Mouse (Mus musculus) Patski (cell line): ENCODE measurements at regions not wholly inside any gene's neighbourhood (a gene's known extent, or its start where the extent isn't known, plus 50 kb on each side); places are given as distances from the start of the nearest gene placed in this dataset.

Experiments
- ATAC-seq: fragments of 100-300 bp; one replicate; pipeline ENCODE4 v1.8.0; 2021
- CTCF ChIA-PET: fragments of 350-600 bp; sonication (Branson Sonifier 250); formaldehyde crosslinking; loops from one replicate; lab custom pipeline; 2022; ENCODE audit warnings: inconsistent platforms; lab: Charles Lee
- POLR2A ChIA-PET: fragments of 350-600 bp; sonication (Branson Sonifier 250); formaldehyde crosslinking; loops from one replicate; lab custom pipeline; 2022; ENCODE audit warnings: antibody characterized with exemption, inconsistent platforms; lab: Charles Lee
- DNase-seq: peaks from one replicate; pipeline ENCODE4 v3.0.0-alpha.2; 2011; ENCODE audit warnings: low read depth, low spot score
- H3K27me3 ChIP-seq: fragments of 371-371 bp; one replicate; pipeline ENCODE4 v1.5.1; 2021
- CTCF ChIP-seq: fragments of 100-300 bp; IDR thresholded peaks from one replicate; pipeline ENCODE4 v1.5.1; 2021
- in situ Hi-C: fragments of 300-500 bp; cut with MboI; formaldehyde crosslinking; loops from 3 replicates; pipeline ENCODE4 v1.11.1; 2018; ENCODE audit warnings: low pct_unique_long_range_greater_than_20kb, mixed read lengths

GRCm38 (mm10) chr3:50761766-50762165 lies 318.4 kb upstream of the Slc7a11 start:
- no peak for TF ChIP-seq CTCF
- H3K27me3 ChIP-seq = peaks cover 16% of the 10 kb centered on the region
- no peak for ATAC-seq
- POLR2A ChIA-PET = no interaction called here
- in situ Hi-C loops = no loop called here
- DNase-seq = no peak
- CTCF ChIA-PET = interaction anchor here (1.2 to 1.4 kb wide), 2 partner anchors 14 to 54 kb away, joined by 4 to 5 read pairs; no protein-coding TSS in a partner anchor

- ChIA-PET CTCF (no interaction called here), POLR2A (interaction anchor here (0.7 kb wide), 1 partner anchor 378 kb away, joined by 3 read pairs; no protein-coding TSS in a partner anchor)
- peaks cover 16% of the 10 kb centered on the region for H3K27me3 ChIP-seq
- DNase-seq (no peak), ATAC-seq (no peak)
- in situ Hi-C loops = no loop called here
- no peak for TF ChIP-seq CTCF
These were observed 314.7 kb upstream of the Slc7a11 start for GRCm38 (mm10) chr3:50758106-50758505.

GRCm38 (mm10) chr3:50737173-50737572 lies 293.8 kb upstream of the Slc7a11 start:
- CTCF ChIA-PET = no interaction called here
- peaks cover 2% of the 10 kb centered on the region for H3K27me3 ChIP-seq
- no peak for TF ChIP-seq CTCF
- POLR2A ChIA-PET = no interaction called here
- ATAC-seq = no peak
- in situ Hi-C loops = no loop called here
- DNase-seq = no peak

GRCm38 (mm10) chr3:50719035-50719434 lies 275.6 kb upstream of the Slc7a11 start:
- in situ Hi-C loops = no loop called here
- ChIA-PET CTCF (no interaction called here), POLR2A (no interaction called here)
- ATAC-seq = no peak
- no peak for TF ChIP-seq CTCF
- H3K27me3 ChIP-seq = peaks cover 24% of the 10 kb centered on the region
- DNase-seq = no peak

- in situ Hi-C loops = no loop called here
- ChIA-PET POLR2A (no interaction called here), CTCF (no interaction called here)
- H3K27me3 ChIP-seq = peaks cover 18% of the 10 kb centered on the region
- ATAC-seq (no peak), DNase-seq (no peak)
- TF ChIP-seq CTCF = no peak
These were observed 270.0 kb upstream of the Slc7a11 start for GRCm38 (mm10) chr3:50713463-50713862.

- in situ Hi-C loops = no loop called here
These were observed 266.1 kb upstream of the Slc7a11 start for GRCm38 (mm10) chr3:50709415-50709989.

GRCm38 (mm10) chr3:50706707-50707106 lies 263.3 kb upstream of the Slc7a11 start:
- TF ChIP-seq CTCF = no peak
- POLR2A ChIA-PET = no interaction called here
- no peak for DNase-seq
- CTCF ChIA-PET = no interaction called here
- in situ Hi-C loops = no loop called here
- no peak for ATAC-seq
- H3K27me3 ChIP-seq = peaks cover 12% of the 10 kb centered on the region

More at GRCm38 (mm10) chr3:50709415-50709989, 266.1 kb upstream of the Slc7a11 start:
- ChIA-PET CTCF (no interaction called here), POLR2A (interaction anchor here (0.6 kb wide), 1 partner anchor 915 kb away, joined by 3 read pairs; no protein-coding TSS in a partner anchor)
- DNase-seq = no peak
- no peak for ATAC-seq
- TF ChIP-seq CTCF = no peak
- peaks cover 10% of the 10 kb centered on the region for H3K27me3 ChIP-seq

GRCm38 (mm10) chr3:50694904-50695680 lies 251.7 kb upstream of the Slc7a11 start:
- ChIA-PET CTCF (no interaction called here), POLR2A (no interaction called here)
- in situ Hi-C loops = no loop called here
- H3K27me3 ChIP-seq = peaks cover 8% of the 10 kb centered on the region
- no peak for DNase-seq
- TF ChIP-seq CTCF = no peak
- no peak for ATAC-seq

GRCm38 (mm10) chr3:50694497-50694896 lies 251.1 kb upstream of the Slc7a11 start:
- TF ChIP-seq CTCF = no peak
- ATAC-seq (no peak), DNase-seq (no peak)
- peaks cover 11% of the 10 kb centered on the region for H3K27me3 ChIP-seq
- CTCF ChIA-PET = interaction anchor here (0.8 kb wide), 1 partner anchor 62 kb away, joined by 3 read pairs; no protein-coding TSS in a partner anchor
- POLR2A ChIA-PET = no interaction called here
- in situ Hi-C loops = no loop called here

- peaks cover 11% of the 10 kb centered on the region for H3K27me3 ChIP-seq
- DNase-seq = no peak
- ChIA-PET CTCF (no interaction called here), POLR2A (no interaction called here)
- in situ Hi-C loops = no loop called here
- no peak for TF ChIP-seq CTCF
- no peak for ATAC-seq
These were observed 248.9 kb upstream of the Slc7a11 start for GRCm38 (mm10) chr3:50692306-50692705.

GRCm38 (mm10) chr3:50690750-50691149 lies 247.3 kb upstream of the Slc7a11 start:
- peaks cover 10% of the 10 kb centered on the region for H3K27me3 ChIP-seq
- CTCF ChIA-PET = no interaction called here
- in situ Hi-C loops = no loop called here
- DNase-seq (no peak), ATAC-seq (no peak)
- no peak for TF ChIP-seq CTCF
- POLR2A ChIA-PET = no interaction called here
